8 mouse cellular contexts compared by ENCODE assay signal in the genomic region with DNA sequence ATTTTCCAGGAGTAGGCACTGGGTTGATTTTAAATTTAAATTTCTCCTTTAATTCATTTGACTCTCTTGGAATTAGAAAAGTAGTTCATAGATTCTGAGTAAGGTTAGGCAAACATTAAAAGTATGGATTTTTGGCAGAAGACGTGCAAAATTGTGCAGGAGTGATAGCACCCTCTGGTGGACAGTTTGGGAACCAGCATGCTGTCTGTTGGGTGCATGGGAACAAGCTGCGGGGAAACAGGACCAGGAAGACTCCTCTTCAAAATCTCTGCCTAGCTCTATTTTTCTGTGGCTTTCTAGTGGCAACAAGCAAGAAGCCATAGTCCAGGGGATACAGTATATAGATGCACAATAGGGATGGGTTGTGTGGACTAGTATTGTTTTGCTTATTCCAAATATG. TPM values are rescaled to one million over a fixed set of nuclear protein-coding genes. Genes with fewer than 3 reads are reported as not detected.
DNase-seq lines count a peak whose midpoint lies in the region; ATAC-seq and TF ChIP-seq lines count a peak whose summit lies in the region.

No protein-coding gene starts in this region.

- no peaks in the 10 kb centered on the region for H3K27me3 ChIP-seq in kidney, adult 2 months (replicated peaks; ENCODE audit: control insufficient read depth, insufficient read depth, low read length)
- no peaks in the 10 kb centered on the region for H3K27me3 ChIP-seq in kidney, embryonic 15.5 days

- 4% methylated on average over 2 of the region's 2 CpGs for WGBS in kidney, adult 2 months
- 10% methylated on average over 2 of the region's 2 CpGs for WGBS in kidney, embryonic 15.5 days

- peaks cover 6% of the 10 kb centered on the region for H3K4me1 ChIP-seq in kidney, adult 2 months (ENCODE audit: control insufficient read depth, insufficient read depth, low read length)
- H3K4me1 ChIP-seq in kidney, embryonic 15.5 days, result peaks cover 39% of the 10 kb centered on the region

- DNase-seq in kidney, adult 2 months, result peak; percentile 84
- DNase-seq in adrenal gland, adult 18-20 months (ENCODE audit: low spot score in 2 of 2), result peak; percentile 63 to 76
- DNase-seq in embryo, embryonic 11.5 days (ENCODE audit: low read depth, low spot score), result peak; percentile 69
- DNase-seq in heart, postnatal 4 days, result peak; percentile 83
- peak; percentile 63 to 74 for DNase-seq in left cerebral cortex, postnatal 36 days (ENCODE audit: low spot score in 2 of 2)
- peak; percentile 67 for DNase-seq in ovary, postnatal 36 days (ENCODE audit: low spot score)
- peak; percentile 58 to 79 for DNase-seq in thymus, postnatal 10 days (ENCODE audit: low spot score in 2 of 2)

- TF ChIP-seq CTCF in kidney, adult 2 months (conservative IDR thresholded peaks at IDR 0.05; ENCODE audit: insufficient read depth, insufficient read length, low read depth, low read length), result peak; percentile 89

- H3K4me3 ChIP-seq in kidney, adult 2 months (ENCODE audit: insufficient read depth, low read depth, low read length), result no peak overlapping the region
- H3K4me3 ChIP-seq in kidney, embryonic 15.5 days (replicated peaks), result no peak overlapping the region

- no peak for TF ChIP-seq POLR2A in kidney, adult 2 months (IDR thresholded peaks at IDR 0.05; ENCODE audit: low read depth, low read length)

- no peak overlapping the region for H3K27ac ChIP-seq in kidney, adult 2 months (ENCODE audit: insufficient read depth, low read depth, low read length)
- H3K27ac ChIP-seq in kidney, embryonic 15.5 days, result no peak overlapping the region

- H3K36me3 ChIP-seq in kidney, adult 2 months (ENCODE audit: control insufficient read depth, insufficient read depth, low read length), result no peaks in the 10 kb centered on the region
- no peaks in the 10 kb centered on the region for H3K36me3 ChIP-seq in kidney, embryonic 15.5 days

- no peak overlapping the region for H3K4me2 ChIP-seq in kidney, embryonic 15.5 days

- H3K9me3 ChIP-seq in kidney, embryonic 15.5 days (replicated peaks), result no peaks in the 10 kb centered on the region

- H3K9ac ChIP-seq in kidney, embryonic 15.5 days, result no peak overlapping the region

- no peak for ATAC-seq in kidney, embryonic 15.5 days (replicated peaks; ENCODE audit: low FRiP score)

- intact Hi-C loops in left cerebral cortex, postnatal 36 days (cut with DNase I), result loop anchor here (5.0 kb wide), 1 partner anchor 732 kb away; no protein-coding TSS in a partner anchor

RNA-seq across cellular contexts. Expression of a gene that starts 3.3 kb away (rescaled TPM):
- not detected in 2 replicates for polyA plus RNA-seq in kidney, adult 2 months (2012; rRNA removed)
- 14.4 and 15.2 TPM in 2 replicates for polyA plus RNA-seq in kidney, embryonic 15.5 days (2015; fragmentation: Nextera tagmentation; extraction: Ambion mirVana)
- 1 to 10 TPM; 2.0 to 3.8 TPM for total RNA-seq in adrenal gland, adult 18-20 months (2021)
- 1 to 10 TPM; 3.4 to 5.1 TPM for total RNA-seq in heart, postnatal 4 days (2021)
- total RNA-seq in left cerebral cortex, postnatal 36 days (2021), result 1 to 10 TPM; 2.1 to 3.3 TPM

RNA-seq across cellular contexts. Expression of a gene that starts 4.8 kb away (rescaled TPM):
- 2.7 and 3.1 TPM in 2 replicates for polyA plus RNA-seq in kidney, adult 2 months (2012; rRNA removed)
- polyA plus RNA-seq in kidney, embryonic 15.5 days (2015; fragmentation: Nextera tagmentation; extraction: Ambion mirVana), result 10.2 and 10.9 TPM in 2 replicates
- total RNA-seq in adrenal gland, adult 18-20 months (2021), result 10 to 100 TPM; 14.0 to 14.1 TPM
- total RNA-seq in heart, postnatal 4 days (2021), result 10 to 100 TPM; 16.4 to 16.8 TPM
- 1 to 10 TPM; 5.7 to 6.1 TPM for total RNA-seq in left cerebral cortex, postnatal 36 days (2021)

RNA-seq across cellular contexts. Expression of a gene that starts 12.8 kb away (rescaled TPM):
- polyA plus RNA-seq in kidney, adult 2 months (2012; rRNA removed), result 2.8 and 3.5 TPM in 2 replicates
- 22.2 and 24.6 TPM in 2 replicates for polyA plus RNA-seq in kidney, embryonic 15.5 days (2015; fragmentation: Nextera tagmentation; extraction: Ambion mirVana)
- 10 to 100 TPM; 14.9 to 24.8 TPM for total RNA-seq in adrenal gland, adult 18-20 months (2021)
- 10 to 100 TPM in 1 of 2 experiments, 1 to 10 TPM in 1; 8.5 to 11.4 TPM for total RNA-seq in heart, postnatal 4 days (2021)
- 1 to 10 TPM; 1.5 TPM for total RNA-seq in left cerebral cortex, postnatal 36 days (2021)

RNA-seq across cellular contexts. Expression of a gene that starts 35.2 kb away (rescaled TPM):
- 6.4 and 7.1 TPM in 2 replicates for polyA plus RNA-seq in kidney, adult 2 months (2012; rRNA removed)
- polyA plus RNA-seq in kidney, embryonic 15.5 days (2015; fragmentation: Nextera tagmentation; extraction: Ambion mirVana), result 101 and 105 TPM in 2 replicates
- 10 to 100 TPM; 30.8 to 32.2 TPM for total RNA-seq in adrenal gland, adult 18-20 months (2021)
- total RNA-seq in heart, postnatal 4 days (2021), result 10 to 100 TPM; 28.8 to 31.8 TPM
- 10 to 100 TPM; 66.3 to 72.7 TPM for total RNA-seq in left cerebral cortex, postnatal 36 days (2021)

RNA-seq across cellular contexts. Expression of a gene that starts 56.3 kb away (rescaled TPM):
- polyA plus RNA-seq in kidney, adult 2 months (2012; rRNA removed), result 0.11 TPM in 1 of 2 replicates, not detected in the other
- 0.74 and 0.84 TPM in 2 replicates for polyA plus RNA-seq in kidney, embryonic 15.5 days (2015; fragmentation: Nextera tagmentation; extraction: Ambion mirVana)
- 1 to 10 TPM; 2.6 to 3.7 TPM for total RNA-seq in adrenal gland, adult 18-20 months (2021)
- total RNA-seq in heart, postnatal 4 days (2021), result under 1 TPM; 0.21 to 0.25 TPM
- 10 to 100 TPM; 49.5 to 49.8 TPM for total RNA-seq in left cerebral cortex, postnatal 36 days (2021)
